Mouse (Mus musculus) colon, adult 2 months (tissue): Measurements from ENCODE around the gene Cpe. TPM values are rescaled to one million over a fixed set of nuclear protein-coding genes. Genes with fewer than 3 reads are reported as not detected.

ENCODE experiments used
- polyA plus RNA-seq: library from polyadenylated mRNA; depleted of rRNA; stranded (reverse); fragments of >200 nt; gene quantifications from 2 replicates; pipeline ENCODE4 v1.2.3, GENCODE M21; 2012; rRNA removed

Cpe gene
- 70.8 and 73.5 TPM in 2 replicates for polyA plus RNA-seq

DNA sequence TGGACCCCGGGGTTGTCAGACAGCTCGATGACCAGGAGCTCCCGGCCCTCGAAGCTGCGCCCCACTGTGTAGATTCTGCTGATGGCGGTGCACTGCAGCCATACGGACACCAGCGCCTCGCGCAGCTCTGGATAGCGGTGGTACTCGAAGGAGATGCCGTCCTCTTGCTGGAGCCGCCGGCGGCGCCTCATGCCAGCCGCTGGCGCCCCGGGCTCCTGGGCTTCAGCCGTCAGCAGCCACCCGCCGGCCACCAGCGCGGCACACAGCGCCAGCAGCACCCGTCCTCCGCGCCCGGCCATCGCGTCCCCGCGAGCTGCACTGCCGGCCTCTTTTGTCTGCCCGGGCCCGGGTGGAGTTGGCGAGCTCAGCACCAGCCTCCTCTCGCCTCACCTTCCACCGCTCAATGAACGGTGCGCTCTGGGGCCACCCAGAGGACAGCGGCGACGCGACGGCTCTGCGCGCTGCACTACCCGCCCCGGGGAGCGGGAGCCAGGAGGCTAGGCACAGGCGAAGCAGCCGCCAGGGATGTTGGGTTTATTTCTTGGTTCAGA, at the start of gene Cpe:
Gene Cpe, minus strand, starts transcription at position 404 of the 551 bp plus-strand sequence.

DNA sequence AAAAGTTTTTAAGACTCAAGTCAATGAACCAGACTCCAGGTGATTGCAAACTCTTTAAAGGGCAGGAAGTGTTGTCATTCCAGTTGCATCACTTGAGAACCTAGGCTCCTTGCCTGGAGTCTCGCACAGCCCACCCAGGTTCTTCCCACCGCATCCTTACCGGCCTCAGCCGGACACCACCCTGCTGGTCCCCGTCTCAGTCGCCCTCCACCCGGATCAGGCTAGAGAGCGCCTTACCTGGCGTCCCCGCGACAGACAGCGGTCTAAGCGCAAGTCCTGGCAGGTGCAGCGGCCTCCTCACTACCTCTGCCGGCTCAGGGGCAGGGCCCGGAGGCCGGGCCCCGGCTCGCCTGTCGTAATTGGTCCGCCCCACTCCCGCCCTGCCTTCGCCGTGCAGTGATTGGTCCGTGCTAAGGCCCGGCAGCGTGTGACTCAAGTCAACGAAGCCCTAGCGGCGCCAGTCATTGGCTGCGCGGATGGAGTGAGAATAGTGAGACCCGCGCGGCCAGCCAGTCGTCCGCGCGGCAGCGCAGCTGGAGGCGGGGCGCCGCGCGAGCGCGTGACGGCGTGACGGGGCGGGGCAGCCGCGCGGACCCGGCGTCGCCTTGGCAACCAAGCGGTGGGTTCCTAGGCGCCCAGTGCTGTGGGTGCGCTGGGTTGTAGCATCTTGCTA, 40.6 kb upstream of the Cpe start, which contains the start of gene Msmo1:
Gene Msmo1, minus strand, starts transcription at position 522 of the 673 bp plus-strand sequence.

Other genes with a start within 250 kb of the Cpe start
- gene Msmo1, start 40.7 kb upstream of the Cpe start, polyA plus RNA-seq = 20.1 and 27.8 TPM in 2 replicates
- 11.2 and 11.9 TPM in 2 replicates for gene Klhl2, start 157.0 kb upstream of the Cpe start, polyA plus RNA-seq